Mouse (Mus musculus): ENCODE measurements around the gene Fam126a.

Fam126a gene

DNA sequence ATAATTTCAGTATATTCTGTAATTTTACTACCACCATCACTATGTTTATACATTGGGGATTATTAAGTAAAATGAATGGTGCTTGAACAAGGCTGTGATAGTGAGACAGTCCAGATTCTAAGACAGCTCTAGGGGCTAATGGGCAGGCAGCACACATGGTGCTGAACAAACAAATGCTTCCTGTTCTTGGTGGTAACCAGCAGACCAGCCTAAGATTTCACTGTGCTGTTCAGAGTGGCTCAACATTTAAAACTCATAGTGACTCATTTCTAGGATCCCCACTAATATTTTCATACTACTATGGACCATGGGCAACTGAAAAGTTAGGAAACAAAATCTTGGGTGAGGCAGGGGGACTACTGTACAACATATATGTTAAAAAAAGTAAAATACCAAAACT, 10.1 kb upstream of the Fam126a start:
- in situ Hi-C loops (cut with MseI, MboI): no loop called here

DNA sequence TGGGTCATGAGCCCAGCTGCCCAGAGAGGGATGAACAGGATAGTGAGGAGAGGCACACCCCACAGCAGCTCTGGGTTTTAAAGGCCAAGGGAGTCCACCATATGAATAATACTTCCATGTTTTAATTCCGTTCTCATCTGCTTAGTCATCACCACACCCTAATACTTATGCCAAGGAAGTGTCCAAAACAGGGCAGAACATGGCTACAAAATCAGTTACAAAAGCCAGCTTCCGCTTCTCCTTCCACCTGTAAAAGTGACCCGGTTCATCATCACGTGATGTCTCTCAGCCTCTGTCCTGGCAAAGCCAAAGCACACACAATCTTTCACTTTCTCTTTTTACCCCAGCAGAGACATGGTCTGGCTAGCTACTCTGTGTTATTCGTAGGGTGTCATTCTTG, 8.9 kb upstream of the Fam126a start:
- in situ Hi-C loops (cut with MseI, MboI): no loop called here

- in situ Hi-C loops (cut with MseI, MboI): no loop called here
Measured at GRCm38 (mm10) chr5:24038819-24039218, 8.3 kb upstream of the Fam126a start.

GRCm38 (mm10) chr5:24038190-24038589, 7.7 kb upstream of the Fam126a start:
- in situ Hi-C loops (cut with MseI, MboI): no loop called here

DNA sequence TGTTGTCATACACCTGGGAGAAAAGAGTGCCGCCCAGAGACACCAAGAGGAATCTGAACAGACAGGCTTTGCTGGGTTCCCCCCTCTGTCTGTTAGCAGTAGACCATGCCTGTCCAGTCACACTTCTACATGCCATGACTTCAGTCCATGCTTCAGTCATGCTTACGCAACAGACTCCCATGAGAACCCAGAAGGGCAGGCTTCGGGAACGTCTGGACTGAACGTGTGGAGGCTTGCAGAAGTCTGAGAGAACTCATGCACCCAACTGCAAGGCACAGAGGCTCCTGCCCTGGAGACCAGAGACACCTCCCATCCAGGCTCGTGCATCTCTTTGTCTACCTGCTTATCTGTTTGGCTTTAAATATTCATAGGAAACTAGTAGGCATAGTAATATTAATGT, 6.2 kb upstream of the Fam126a start:
- in situ Hi-C loops (cut with MseI, MboI): no loop called here

DNA sequence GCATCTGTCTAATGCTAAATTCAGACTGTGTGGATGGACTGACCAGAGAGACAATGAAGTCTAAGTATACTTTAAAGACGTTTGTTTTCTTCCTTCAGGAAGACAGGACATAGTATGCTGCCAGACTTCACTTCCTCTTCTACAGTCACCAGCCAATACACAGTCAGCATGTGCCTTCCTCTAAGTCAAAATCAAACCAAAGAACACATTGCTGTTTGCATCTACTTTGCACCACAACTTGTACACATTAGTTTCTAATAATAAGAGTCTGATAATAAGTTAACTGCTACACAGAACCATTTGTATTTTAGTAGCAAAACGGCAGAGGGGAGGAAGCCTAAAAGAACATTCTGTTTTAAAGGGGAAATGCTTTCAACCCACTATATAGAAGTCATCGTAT, 4.5 kb upstream of the Fam126a start:
- in situ Hi-C loops (cut with MseI, MboI): no loop called here

GRCm38 (mm10) chr5:24034091-24034490, 3.6 kb upstream of the Fam126a start:
- in situ Hi-C loops (cut with MseI, MboI): no loop called here

DNA sequence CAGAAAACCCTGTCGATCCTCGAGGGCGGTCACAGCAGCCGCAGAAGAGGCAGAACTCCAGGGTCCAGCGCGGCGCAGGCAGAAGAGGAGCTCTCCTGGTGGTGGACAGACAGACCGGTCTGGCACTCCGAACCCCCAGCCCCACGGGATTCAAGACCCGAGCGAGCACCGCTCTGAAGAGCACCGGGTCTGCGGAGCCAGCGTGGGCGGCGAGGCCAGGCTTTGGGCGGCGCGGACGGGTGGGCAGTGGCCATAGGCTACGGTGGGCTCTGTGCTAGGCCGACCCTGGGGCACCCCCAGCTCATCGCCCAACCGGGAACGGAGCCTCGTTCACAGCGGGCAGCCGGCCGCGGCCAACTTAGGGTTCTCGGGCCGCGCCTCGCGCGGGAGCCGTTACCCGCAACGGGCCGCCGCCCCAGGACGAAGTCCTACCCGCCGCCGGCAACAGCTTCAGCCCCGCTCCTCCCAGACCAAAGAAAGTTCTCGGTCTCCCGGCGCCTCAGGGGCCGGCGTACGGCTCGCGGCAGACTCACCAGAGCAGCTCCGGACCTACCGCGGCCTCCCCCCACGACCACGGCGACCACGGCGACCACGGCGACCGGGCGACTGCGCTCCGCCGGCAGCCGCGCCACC, 428 bp downstream of the Fam126a start:
- in situ Hi-C loops (cut with MseI, MboI): no loop called here

DNA sequence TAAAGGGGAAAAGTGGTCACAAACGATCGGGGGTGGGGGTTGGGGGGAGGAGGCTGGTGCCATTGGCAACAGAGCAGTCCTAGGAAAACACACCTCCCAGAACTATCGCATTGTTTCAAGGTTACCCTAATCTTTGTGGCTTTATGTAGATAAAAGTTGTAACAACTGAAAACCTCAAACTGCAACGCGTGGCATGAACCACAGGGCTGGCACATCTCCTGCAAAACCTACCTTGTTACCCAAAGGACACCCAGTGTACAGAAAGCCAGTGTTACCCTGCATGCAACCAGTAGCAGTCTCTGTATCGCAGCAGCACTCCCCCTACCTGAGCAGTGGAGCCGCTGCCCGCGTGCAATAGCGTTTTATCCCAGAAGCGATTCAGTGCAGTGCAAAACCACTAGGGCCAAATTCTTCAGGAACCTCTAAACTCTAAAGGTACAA, 1.1 kb downstream of the Fam126a start:
- in situ Hi-C loops (cut with MseI, MboI): no loop called here

DNA sequence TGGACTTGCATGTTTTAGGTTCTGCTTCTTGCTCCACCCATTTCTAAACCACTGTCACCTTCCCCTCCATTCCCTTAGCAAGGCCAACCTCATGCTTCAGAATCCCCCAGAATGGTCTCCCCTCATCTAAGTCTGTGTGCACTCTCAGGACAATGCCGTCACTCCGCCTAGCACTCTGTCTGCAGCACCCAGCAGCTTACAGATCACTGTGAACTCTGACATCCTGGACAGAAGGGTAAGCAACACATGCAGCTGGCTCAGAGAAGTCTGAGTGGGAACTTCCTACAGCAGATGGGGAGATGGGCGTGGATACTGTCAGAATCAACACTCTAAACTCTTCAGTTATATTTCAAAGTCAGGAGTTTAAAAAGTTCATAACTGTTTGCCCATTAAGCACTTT, 5.5 kb downstream of the Fam126a start:
- in situ Hi-C loops (cut with MseI, MboI): no loop called here

- in situ Hi-C loops (cut with MseI, MboI): no loop called here
Measured at GRCm38 (mm10) chr5:24023226-24023625, 7.3 kb downstream of the Fam126a start.

DNA sequence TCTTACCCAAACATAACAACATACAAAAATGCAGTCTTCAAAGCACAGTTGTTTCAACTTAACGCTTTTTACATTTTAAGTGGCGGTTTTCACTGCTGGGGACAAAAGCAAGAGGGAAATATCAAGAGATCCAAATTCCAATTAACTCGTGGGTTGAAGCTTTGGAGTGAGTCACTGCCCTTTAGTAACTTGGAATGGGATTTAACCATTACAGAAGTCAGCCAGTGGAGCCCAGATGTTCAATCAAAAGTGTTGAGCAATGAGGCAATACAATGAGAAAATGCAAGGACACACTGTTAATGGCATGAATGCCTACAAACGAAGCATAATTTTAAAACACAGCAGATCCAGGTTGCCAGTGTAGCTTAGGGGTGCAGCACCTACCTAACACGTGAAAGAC, 8.8 kb downstream of the Fam126a start:
- in situ Hi-C loops (cut with MseI, MboI): no loop called here

DNA sequence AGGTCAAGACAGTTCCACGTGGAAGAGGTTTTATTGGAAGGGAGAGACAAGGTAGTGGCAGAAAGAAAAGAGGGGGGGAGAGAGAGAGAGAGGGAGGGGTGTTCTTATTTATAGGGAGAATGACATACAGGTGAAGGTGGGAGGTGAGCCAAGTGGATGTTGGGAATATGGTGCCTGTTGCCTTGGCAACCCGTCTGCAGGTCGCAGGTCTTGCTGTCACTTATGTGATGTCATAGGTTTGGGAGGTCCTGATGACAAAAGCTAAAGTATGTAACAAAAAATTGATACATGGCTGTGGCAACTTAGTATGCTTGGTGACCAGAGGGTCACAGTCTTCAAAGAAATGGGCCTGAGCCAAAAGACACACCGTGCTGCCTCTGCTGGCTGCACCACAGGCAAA, 10.1 kb downstream of the Fam126a start:
- in situ Hi-C loops (cut with MseI, MboI): no loop called here

DNA sequence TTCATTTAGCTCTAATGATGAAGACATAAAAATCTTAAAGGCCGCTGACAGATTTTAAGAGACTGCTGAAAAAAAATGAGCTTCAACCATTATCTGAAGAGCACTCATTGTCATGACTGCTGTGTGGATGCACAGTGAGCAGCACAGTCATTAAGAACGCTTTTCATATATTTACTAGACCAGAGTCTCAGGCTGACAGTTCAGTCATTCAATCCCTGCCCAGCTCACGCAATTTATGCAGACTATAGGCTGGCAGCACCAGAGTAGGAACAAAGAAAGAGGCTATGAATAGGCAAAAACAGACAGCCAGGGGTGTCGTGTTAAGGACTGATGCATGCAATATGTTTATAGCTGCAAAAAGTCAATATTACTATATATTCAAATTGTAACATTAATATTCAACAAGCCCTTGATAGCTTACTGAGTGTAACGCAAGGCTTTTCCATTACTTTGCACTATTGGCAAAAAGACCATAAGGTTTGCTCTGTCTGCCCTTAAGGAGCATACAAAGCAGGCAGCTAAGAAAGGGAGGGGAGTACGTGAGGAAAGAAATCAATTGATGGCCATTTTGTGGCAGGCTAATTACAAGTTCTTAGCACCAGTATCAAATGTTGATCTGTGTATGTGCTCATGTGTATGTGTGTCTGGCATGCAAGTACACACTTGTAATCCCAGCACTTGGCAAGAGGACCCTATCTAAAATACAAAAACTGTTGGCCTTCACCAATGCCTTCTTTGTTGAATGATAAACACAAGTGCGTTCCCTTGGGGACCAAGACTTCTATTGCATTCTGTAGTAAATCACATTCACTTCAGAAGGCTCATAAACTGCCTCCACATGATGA, 10.9 kb downstream of the Fam126a start:
- in situ Hi-C loops (cut with MseI, MboI): no loop called here

- in situ Hi-C loops (cut with MseI, MboI): no loop called here
Measured at GRCm38 (mm10) chr5:24018621-24019261, 11.7 kb downstream of the Fam126a start.

DNA sequence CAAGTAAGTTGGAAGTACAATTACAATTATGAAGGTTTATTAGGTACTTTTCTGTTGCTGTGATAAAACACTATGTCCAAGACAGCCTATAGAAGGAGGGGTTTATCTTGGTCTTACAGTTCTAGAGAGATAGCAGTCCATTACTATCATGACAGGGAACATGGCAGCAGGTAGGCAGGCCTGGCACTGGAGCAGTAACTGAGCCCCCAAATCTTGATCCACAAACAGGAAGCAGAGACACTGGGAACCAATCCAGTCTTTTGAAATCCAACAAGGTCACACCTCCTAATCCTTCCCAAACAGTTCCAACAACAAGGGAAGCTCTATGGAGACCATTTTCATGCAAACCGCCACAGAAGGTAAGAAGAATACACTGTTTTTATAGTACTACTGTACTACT, 13.6 kb downstream of the Fam126a start:
- in situ Hi-C loops (cut with MseI, MboI): no loop called here

DNA sequence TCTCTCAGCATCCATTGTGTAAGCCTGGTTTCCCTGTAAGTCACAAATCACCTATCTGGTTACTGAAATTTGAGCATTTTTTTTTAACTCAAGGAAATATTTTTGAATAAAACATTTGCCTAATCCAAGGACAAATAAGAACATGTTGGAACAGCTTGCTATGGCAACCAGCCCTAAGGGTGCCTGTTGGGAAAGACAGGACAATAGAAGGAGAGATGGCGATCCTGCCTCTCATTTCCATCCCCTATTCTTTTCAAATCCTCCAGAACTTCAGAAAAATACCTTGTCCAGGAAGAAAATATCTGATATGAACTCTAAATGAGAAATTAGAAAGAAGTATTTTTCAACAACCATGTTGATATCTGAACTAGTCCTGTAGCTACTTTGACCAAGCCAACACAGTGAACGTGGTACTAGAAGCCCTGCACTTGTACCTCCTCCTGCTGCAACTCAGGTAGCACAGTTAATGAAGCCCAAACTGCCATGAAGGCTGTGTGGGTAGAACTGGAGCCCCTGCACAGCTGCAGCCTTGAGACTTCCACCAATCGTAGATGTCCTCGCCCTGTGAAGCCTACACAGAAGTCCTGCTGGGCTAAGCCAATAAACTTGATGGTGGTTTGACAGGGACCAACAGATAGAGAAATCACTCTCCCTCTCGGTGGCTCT, 17.0 kb downstream of the Fam126a start:
- in situ Hi-C loops (cut with MseI, MboI): no loop called here

- in situ Hi-C loops (cut with MseI, MboI): no loop called here
Measured at GRCm38 (mm10) chr5:23999083-23999671, 31.3 kb downstream of the Fam126a start.

- in situ Hi-C loops (cut with MseI, MboI): no loop called here
Measured at GRCm38 (mm10) chr5:23995951-23996350, 34.5 kb downstream of the Fam126a start.

DNA sequence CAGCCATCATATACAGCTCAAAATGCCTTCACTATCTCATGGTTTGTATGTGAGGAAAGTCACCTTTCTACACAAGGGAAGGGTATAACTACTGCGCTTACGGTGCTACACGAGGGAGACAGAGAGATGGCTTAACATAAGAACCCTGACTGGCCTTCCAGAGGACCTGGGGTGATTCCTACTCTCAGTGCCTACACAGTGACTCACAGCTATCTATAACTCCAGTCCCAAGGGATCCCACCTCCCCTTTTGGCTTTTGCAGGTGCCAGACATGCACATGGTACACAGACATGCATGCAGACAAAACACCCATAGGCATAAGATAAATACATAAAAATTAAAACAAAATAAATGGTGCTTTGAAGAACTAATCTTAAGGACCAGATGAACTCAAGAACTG, 35.6 kb downstream of the Fam126a start:
- in situ Hi-C loops (cut with MseI, MboI): no loop called here

GRCm38 (mm10) chr5:23994231-23994630, 36.3 kb downstream of the Fam126a start:
- in situ Hi-C loops (cut with MseI, MboI): no loop called here

- in situ Hi-C loops (cut with MseI, MboI): no loop called here
Measured at GRCm38 (mm10) chr5:23993553-23993894, 37.0 kb downstream of the Fam126a start.
